Mouse (Mus musculus): ENCODE measurements at regions not wholly inside any gene's neighbourhood (a gene's known extent, or its start where the extent isn't known, plus 50 kb on each side); places are given as distances from the start of the nearest gene placed in this dataset.

GRCm38 (mm10) chr1:57281549-57281948 lies 95.9 kb upstream of the 1700066M21Rik start:
- TF ChIP-seq POLR2A (IDR thresholded peaks at IDR 0.05; ENCODE audit: insufficient read length, low read depth): no peak
- TF ChIP-seq USF1 (IDR thresholded peaks at IDR 0.05; ENCODE audit: low read depth): no peak
- no peak for TF ChIP-seq MYOG (IDR thresholded peaks at IDR 0.05; ENCODE audit: control insufficient read depth in 1 of 3, insufficient read depth in 1 of 3, insufficient read length in 2 of 3, low read depth in 2 of 3)
- no peak for TF ChIP-seq POLR2AphosphoS2 (IDR thresholded peaks at IDR 0.05; ENCODE audit: insufficient read length, low read depth)
